Mouse (Mus musculus) kidney, adult 2 months (tissue): ENCODE measurements around the gene Ndufs2.
A peak's percentile ranks its signal among the peaks of the same experiment; 100 is the strongest.

Experiments
- CTCF ChIP-seq: fragments of 200-500 bp; conservative IDR thresholded peaks from 2 replicates; pipeline ENCODE4 v1.5.1; 2011; ENCODE audit warnings: low read depth, mild to moderate bottlenecking, control low read depth, low read length, moderate library complexity, mixed read lengths; ENCODE audit not compliant: insufficient read depth, insufficient read length
- POLR2A ChIP-seq: fragments of 200-500 bp; IDR thresholded peaks from one replicate; pipeline ENCODE4 v1.6.1; 2011; ENCODE audit warnings: low read depth, low read length, control low read depth

DNA sequence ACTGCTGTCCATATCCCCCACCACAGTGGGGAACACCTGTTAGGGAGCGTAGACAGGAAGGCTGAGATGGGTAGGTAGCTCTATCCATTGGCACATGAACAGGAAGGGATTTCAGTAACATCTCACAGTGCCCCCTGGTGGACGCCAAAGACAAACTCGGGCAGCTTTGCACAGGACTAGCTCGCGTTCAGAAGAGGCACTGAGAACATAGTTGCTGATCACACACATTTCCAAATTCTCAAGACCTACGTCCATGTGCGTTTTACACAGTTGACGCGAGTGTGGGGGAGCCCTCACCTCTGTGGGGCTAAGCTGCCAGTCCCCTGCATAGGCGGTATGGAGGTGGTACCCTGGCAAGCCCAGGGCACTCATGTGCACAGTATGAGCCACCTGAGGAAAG, 30.3 kb downstream of the Ndufs2 start:
- TF ChIP-seq POLR2A (no peak), CTCF (peak; percentile 92)
